Mouse (Mus musculus): Measurements from ENCODE around the gene Gm21962. TPM values are rescaled to one million over a fixed set of nuclear protein-coding genes. Genes with fewer than 3 reads are reported as not detected.
A peak's percentile ranks its signal among the peaks of the same experiment; 100 is the strongest.

Gene Gm21962
- polyA plus RNA-seq, 1 experiment from 2014 or later = not detected

GRCm38 (mm10) chr3:137647427-137648100 is 23.8 kb upstream of the Gm21962 start:
- no peak overlapping the region for H3K9ac ChIP-seq (ENCODE audit: low read length)
- no peak for DNase-seq (ENCODE audit: low spot score)
- H3K4me2 ChIP-seq (replicated peaks; ENCODE audit: low read depth) = no peak overlapping the region
- no peaks in the 10 kb centered on the region for H3K4me1 ChIP-seq (replicated peaks; ENCODE audit: control insufficient read depth, insufficient read depth)
- H3K36me3 ChIP-seq (ENCODE audit: control insufficient read depth, insufficient read depth, low read length) = no peaks in the 10 kb centered on the region
- H3K27ac ChIP-seq (replicated peaks) = no peak overlapping the region
- TF ChIP-seq CTCF (IDR thresholded peaks at IDR 0.05; ENCODE audit: low read depth) (no peak), EP300 (optimal IDR thresholded peaks at IDR 0.05) (no peak)
- no peaks in the 10 kb centered on the region for H3K27me3 ChIP-seq (ENCODE audit: control insufficient read depth, insufficient read depth, low read length)
- no peak for ATAC-seq (ENCODE audit: low FRiP score, low TSS enrichment)
- 63% methylated on average over 12 of the region's 12 CpGs for WGBS
- no peaks in the 10 kb centered on the region for H3K9me3 ChIP-seq (ENCODE audit: control insufficient read depth, low read length)
- no peak overlapping the region for H3K4me3 ChIP-seq (ENCODE audit: low read depth, low read length)

GRCm38 (mm10) chr3:137649112-137649511 is 22.2 kb upstream of the Gm21962 start:
- no peak for DNase-seq (ENCODE audit: low spot score)
- no peaks in the 10 kb centered on the region for H3K36me3 ChIP-seq (ENCODE audit: control insufficient read depth, insufficient read depth, low read length)
- H3K4me1 ChIP-seq (replicated peaks; ENCODE audit: control insufficient read depth, insufficient read depth) = no peaks in the 10 kb centered on the region
- no peak overlapping the region for H3K4me2 ChIP-seq (replicated peaks; ENCODE audit: low read depth)
- H3K27me3 ChIP-seq (ENCODE audit: control insufficient read depth, insufficient read depth, low read length) = no peaks in the 10 kb centered on the region
- H3K4me3 ChIP-seq (ENCODE audit: low read depth, low read length) = no peak overlapping the region
- no peak overlapping the region for H3K9ac ChIP-seq (ENCODE audit: low read length)
- H3K9me3 ChIP-seq (ENCODE audit: control insufficient read depth, low read length) = no peaks in the 10 kb centered on the region
- WGBS = 61% methylated on average over 5 of the region's 5 CpGs
- H3K27ac ChIP-seq (replicated peaks) = no peak overlapping the region
- TF ChIP-seq CTCF (IDR thresholded peaks at IDR 0.05; ENCODE audit: low read depth) (no peak), EP300 (optimal IDR thresholded peaks at IDR 0.05) (no peak)
- no peak for ATAC-seq (ENCODE audit: low FRiP score, low TSS enrichment)

- Histone ChIP-seq H3K9me3 (ENCODE audit: control insufficient read depth, low read length) (no peaks in the 10 kb centered on the region), H3K4me1 (replicated peaks; ENCODE audit: control insufficient read depth, insufficient read depth) (no peaks in the 10 kb centered on the region), H3K27me3 (ENCODE audit: control insufficient read depth, insufficient read depth, low read length) (no peaks in the 10 kb centered on the region), H3K4me3 (ENCODE audit: low read depth, low read length) (no peak overlapping the region), H3K27ac (replicated peaks) (no peak overlapping the region), H3K4me2 (replicated peaks; ENCODE audit: low read depth) (no peak overlapping the region), H3K36me3 (ENCODE audit: control insufficient read depth, insufficient read depth, low read length) (no peaks in the 10 kb centered on the region), H3K9ac (ENCODE audit: low read length) (no peak overlapping the region)
- no peak for TF ChIP-seq EP300 (optimal IDR thresholded peaks at IDR 0.05)
- no peak for TF ChIP-seq CTCF (IDR thresholded peaks at IDR 0.05; ENCODE audit: low read depth)
- no peak for ATAC-seq (ENCODE audit: low FRiP score, low TSS enrichment)
- WGBS = 89% methylated on average over 2 of the region's 2 CpGs
- no peak for DNase-seq (ENCODE audit: low spot score)
Measured at GRCm38 (mm10) chr3:137652853-137653252, 18.5 kb upstream of the Gm21962 start.

- 6% methylated on average over 3 of the region's 3 CpGs for WGBS
- Histone ChIP-seq H3K27me3 (ENCODE audit: control insufficient read depth, insufficient read depth, low read length) (no peaks in the 10 kb centered on the region), H3K36me3 (ENCODE audit: control insufficient read depth, insufficient read depth, low read length) (no peaks in the 10 kb centered on the region), H3K9ac (ENCODE audit: low read length) (no peak overlapping the region), H3K4me1 (replicated peaks; ENCODE audit: control insufficient read depth, insufficient read depth) (no peaks in the 10 kb centered on the region), H3K4me2 (replicated peaks; ENCODE audit: low read depth) (no peak overlapping the region), H3K9me3 (ENCODE audit: control insufficient read depth, low read length) (no peaks in the 10 kb centered on the region), H3K27ac (replicated peaks) (no peak overlapping the region), H3K4me3 (ENCODE audit: low read depth, low read length) (no peak overlapping the region)
- ATAC-seq (ENCODE audit: low FRiP score, low TSS enrichment) = no peak
- DNase-seq (ENCODE audit: low spot score) = peak; percentile 22
- TF ChIP-seq EP300 (optimal IDR thresholded peaks at IDR 0.05) (no peak), CTCF (IDR thresholded peaks at IDR 0.05; ENCODE audit: low read depth) (no peak)
Measured at GRCm38 (mm10) chr3:137680923-137681322, 9.6 kb downstream of the Gm21962 start.

- H3K9me3 ChIP-seq (ENCODE audit: control insufficient read depth, low read length) = no peaks in the 10 kb centered on the region
- H3K27me3 ChIP-seq (ENCODE audit: control insufficient read depth, insufficient read depth, low read length) = no peaks in the 10 kb centered on the region
- no peak for ATAC-seq (ENCODE audit: low FRiP score, low TSS enrichment)
- TF ChIP-seq EP300 (optimal IDR thresholded peaks at IDR 0.05) (no peak), CTCF (IDR thresholded peaks at IDR 0.05; ENCODE audit: low read depth) (no peak)
- DNase-seq (ENCODE audit: low spot score) = no peak
- no peak overlapping the region for H3K4me3 ChIP-seq (ENCODE audit: low read depth, low read length)
- WGBS = 39% methylated on average over 7 of the region's 7 CpGs
- no peaks in the 10 kb centered on the region for H3K4me1 ChIP-seq (replicated peaks; ENCODE audit: control insufficient read depth, insufficient read depth)
- no peak overlapping the region for H3K27ac ChIP-seq (replicated peaks)
- H3K9ac ChIP-seq (ENCODE audit: low read length) = no peak overlapping the region
- H3K4me2 ChIP-seq (replicated peaks; ENCODE audit: low read depth) = no peak overlapping the region
- H3K36me3 ChIP-seq (ENCODE audit: control insufficient read depth, insufficient read depth, low read length) = no peaks in the 10 kb centered on the region
Measured at GRCm38 (mm10) chr3:137682911-137683806, 11.8 kb downstream of the Gm21962 start.
